Mouse (Mus musculus) small intestine, adult 10 weeks (tissue): Measurements from ENCODE around the gene Rab3d. TPM values are rescaled to one million over a fixed set of nuclear protein-coding genes. Genes with fewer than 3 reads are reported as not detected.

ENCODE experiments used
- polyA plus RNA-seq: library from polyadenylated mRNA; stranded (reverse); fragments of 350-450 nt; fragmentation: Illumina TruSeq; extraction: RNeasy Lipid Tissue Mini Kit (QIAGEN cat#74804); gene quantifications from one replicate; pipeline ENCODE4 v1.2.3, GENCODE M21; 2014; ENCODE audit warnings: low replicate concordance

The Rab3d gene
- 2.6 TPM for polyA plus RNA-seq

GRCm38 (mm10) chr9:21918035-21918592 is at the start of gene Rab3d:
Gene Rab3d, minus strand, starts transcription at chr9:21918192.

GRCm38 (mm10) chr9:21963417-21963816 is 45.4 kb upstream of the Rab3d start, which contains the start of gene Epor:
Gene Epor, minus strand, starts transcription at chr9:21963506.

GRCm38 (mm10) chr9:21955570-21956281 is 37.7 kb upstream of the Rab3d start, which contains the start of gene Swsap1:
Gene Swsap1, plus strand, starts transcription at chr9:21955755.

GRCm38 (mm10) chr9:21936692-21937570 is 18.9 kb upstream of the Rab3d start, which contains the start of gene Plppr2:
Gene Plppr2, plus strand, starts transcription at chr9:21937033.

GRCm38 (mm10) chr9:21927208-21927753 is 9.3 kb upstream of the Rab3d start, which contains the start of the genes Ccdc159 and Tmem205:
Gene Ccdc159, plus strand, starts transcription at chr9:21927471.
Gene Tmem205, minus strand, starts transcription at chr9:21927556.

Other genes starting within 250 kb of the Rab3d start
- gene Ldlr, start 194.7 kb downstream of the Rab3d start, polyA plus RNA-seq = 8.7 TPM
- gene Spc24, start 157.9 kb downstream of the Rab3d start, polyA plus RNA-seq = 7.9 TPM
- gene Kank2, start 119.4 kb downstream of the Rab3d start, polyA plus RNA-seq = 2.1 TPM
- gene Angptl8, start 82.7 kb downstream of the Rab3d start, polyA plus RNA-seq = not detected
- gene Dock6, start 65.6 kb downstream of the Rab3d start, polyA plus RNA-seq = 2.5 TPM
- gene Ccdc159, start 9.3 kb upstream of the Rab3d start, polyA plus RNA-seq = not detected
- gene Tmem205, start 9.4 kb upstream of the Rab3d start, polyA plus RNA-seq = 0.67 TPM
- 0.15 TPM for gene Plppr2, start 18.8 kb upstream of the Rab3d start, polyA plus RNA-seq
- gene Swsap1, start 37.6 kb upstream of the Rab3d start, polyA plus RNA-seq = 2.8 TPM
- gene Epor, start 45.3 kb upstream of the Rab3d start, polyA plus RNA-seq = not detected
- not detected for gene Rgl3, start 71.3 kb upstream of the Rab3d start, polyA plus RNA-seq
- gene Ccdc151, start 84.4 kb upstream of the Rab3d start, polyA plus RNA-seq = not detected
- gene Prkcsh, start 84.6 kb upstream of the Rab3d start, polyA plus RNA-seq = 4.0 TPM
- gene Elavl3, start 133.8 kb upstream of the Rab3d start, polyA plus RNA-seq = 0.37 TPM
- not detected for gene Gm49318, start 153.1 kb upstream of the Rab3d start, polyA plus RNA-seq
- gene Zfp653, start 153.2 kb upstream of the Rab3d start, polyA plus RNA-seq = not detected
- 2.3 TPM for gene Ecsit, start 167.2 kb upstream of the Rab3d start, polyA plus RNA-seq
- 48.9 TPM for gene Cnn1, start 181.0 kb upstream of the Rab3d start, polyA plus RNA-seq
- 0.97 TPM for gene Elof1, start 199.0 kb upstream of the Rab3d start, polyA plus RNA-seq
- gene Acp5, start 217.5 kb upstream of the Rab3d start, polyA plus RNA-seq = 5.3 TPM
- not detected for gene Pigyl, start 238.7 kb upstream of the Rab3d start, polyA plus RNA-seq